Mouse (Mus musculus): ENCODE measurements around the gene Arhgef28.

GRCm38 (mm10) chr13:98078251-98078650 is 128.0 kb downstream of the Arhgef28 start:
- no peak for TF ChIP-seq MYOD1 (IDR thresholded peaks at IDR 0.05; ENCODE audit: control insufficient read depth, insufficient read length, low read depth)
- TF ChIP-seq CTCF (IDR thresholded peaks at IDR 0.05; ENCODE audit: control insufficient read depth, insufficient read depth, insufficient read length), result no peak
- TF ChIP-seq MAX (IDR thresholded peaks at IDR 0.05), result no peak
- TF ChIP-seq CEBPB (IDR thresholded peaks at IDR 0.05; ENCODE audit: low read depth), result no peak
- TF ChIP-seq MYOG (IDR thresholded peaks at IDR 0.05; ENCODE audit: control insufficient read depth, extremely low read depth, insufficient read length), result no peak

Measured in C2C12 (cell line).